Mouse (Mus musculus) forebrain, embryonic 13.5 days (tissue): ENCODE data around the gene Mapkapk2. TPM values are rescaled to one million over a fixed set of nuclear protein-coding genes. Genes with fewer than 3 reads are reported as not detected.
A peak's percentile ranks its signal among the peaks of the same experiment; 100 is the strongest.

ENCODE experiments used
- ATAC-seq: fragments of 200-750 bp; cut with Nextera tagmentation; 2 replicates; pipeline ENCODE4 v1.8.0; 2017
- H3K27ac ChIP-seq: fragments of 300-500 bp; sonication (generic); 2 replicates; pipeline ENCODE4 v1.5.1; 2015; ENCODE audit warnings: inconsistent platforms, mild to moderate bottlenecking, moderate library complexity
- H3K27me3 ChIP-seq: fragments of 300-500 bp; sonication (generic); 2 replicates; pipeline ENCODE4 v1.6.1; 2015; ENCODE audit warnings: mild to moderate bottlenecking, inconsistent platforms
- H3K36me3 ChIP-seq: fragments of 300-500 bp; sonication (generic); 2 replicates; pipeline ENCODE4 v1.6.1; 2015; ENCODE audit warnings: mild to moderate bottlenecking, inconsistent platforms; ENCODE audit not compliant: poor library complexity, severe bottlenecking
- H3K4me1 ChIP-seq: fragments of 300-500 bp; sonication (generic); 2 replicates; pipeline ENCODE4 v1.6.1; 2015; ENCODE audit warnings: inconsistent platforms
- H3K4me2 ChIP-seq: fragments of 300-500 bp; sonication (generic); 2 replicates; pipeline ENCODE4 v1.6.1; 2015; ENCODE audit warnings: inconsistent platforms, mild to moderate bottlenecking, moderate library complexity
- H3K4me3 ChIP-seq: fragments of 300-500 bp; sonication (generic); 2 replicates; pipeline ENCODE4 v1.5.1; 2015; ENCODE audit warnings: mild to moderate bottlenecking, inconsistent platforms
- H3K9ac ChIP-seq: fragments of 300-500 bp; sonication (generic); 2 replicates; pipeline ENCODE4 v1.6.1; 2015; ENCODE audit warnings: mild to moderate bottlenecking, inconsistent platforms
- H3K9me3 ChIP-seq: fragments of 300-500 bp; sonication (generic); replicated peaks from 2 replicates; pipeline ENCODE4 v1.6.1; 2016; ENCODE audit warnings: inconsistent platforms
- WGBS: fragments of 180-500 bp; shearing (Covaris S2); methylation state at CpG from one replicate; pipeline ENCODE4 v1.1.7; 2015; 5-methylcytosine and 5-hydroxymethylcytosine counted together
- polyA plus RNA-seq: library from polyadenylated mRNA; unstranded; fragments of >200 nt; fragmentation: Nextera tagmentation; extraction: Ambion mirVana; gene quantifications from 2 replicates; pipeline ENCODE4 v1.2.1, GENCODE M21; 2015

Gene Mapkapk2
- polyA plus RNA-seq, 1 experiment from 2014 or later: 28.4 TPM

DNA sequence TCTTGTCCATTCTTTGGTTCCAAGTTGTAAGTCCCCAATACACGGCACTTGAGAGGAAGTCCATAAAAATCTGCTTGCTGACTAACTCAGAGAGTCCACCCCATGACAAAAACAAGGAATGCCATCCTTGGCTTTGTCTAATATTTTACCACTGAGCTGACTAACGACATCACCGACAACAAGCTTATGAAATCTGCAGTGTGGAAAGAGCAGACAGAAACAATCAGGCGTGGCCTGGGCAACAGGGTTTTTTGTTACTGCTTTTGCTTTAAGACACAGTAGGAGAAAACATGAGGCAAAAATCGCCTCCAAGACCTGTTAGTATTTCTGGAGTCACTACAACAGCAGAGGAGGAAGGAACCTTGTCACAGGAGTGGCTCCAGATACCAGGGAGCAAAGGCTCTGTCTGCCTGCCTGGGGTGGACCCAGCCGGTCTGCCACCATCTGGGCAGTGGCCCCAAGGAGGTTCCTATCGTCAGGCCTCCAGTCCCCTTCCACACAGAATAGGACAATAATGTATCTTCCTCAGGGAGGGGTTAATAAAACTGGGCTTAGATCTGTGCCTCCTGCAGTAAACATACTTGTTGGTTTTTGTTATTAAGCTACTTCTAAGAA, 25.1 kb downstream of the Mapkapk2 start:
- Histone ChIP-seq H3K4me1 (peaks cover 43% of the 10 kb centered on the region), H3K27ac (no peak overlapping the region), H3K4me3 (no peak overlapping the region), H3K9ac (no peak overlapping the region), H3K4me2 (no peak overlapping the region), H3K36me3 (no peaks in the 10 kb centered on the region), H3K9me3 (no peaks in the 10 kb centered on the region), H3K27me3 (no peaks in the 10 kb centered on the region)
- WGBS: 86% methylated on average over 7 of the region's 7 CpGs
- no peak for ATAC-seq

DNA sequence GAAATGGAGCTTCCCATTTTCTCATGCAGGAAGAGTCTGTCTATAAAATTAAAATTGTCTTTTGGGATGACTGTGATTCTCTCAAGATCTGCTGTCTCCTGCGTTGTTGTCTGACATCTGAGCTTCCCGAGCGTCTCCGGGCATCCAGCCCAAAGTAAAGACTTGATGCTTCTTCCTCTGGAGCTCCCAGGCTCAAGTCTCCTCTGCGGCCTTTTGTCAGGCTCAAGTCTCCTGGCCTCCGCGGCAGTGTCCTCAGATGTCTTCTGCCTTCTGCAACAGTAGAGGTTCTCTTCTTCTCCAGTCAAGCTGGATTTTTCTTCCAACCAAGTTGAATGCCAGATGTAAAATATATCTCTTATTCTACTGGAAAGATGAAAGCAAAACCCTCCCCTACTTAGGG, 28.6 kb downstream of the Mapkapk2 start:
- Histone ChIP-seq H3K27ac (no peak overlapping the region), H3K27me3 (no peaks in the 10 kb centered on the region), H3K9ac (no peak overlapping the region), H3K9me3 (no peaks in the 10 kb centered on the region), H3K4me1 (peaks cover 19% of the 10 kb centered on the region), H3K4me3 (no peak overlapping the region), H3K36me3 (no peaks in the 10 kb centered on the region), H3K4me2 (no peak overlapping the region)
- ATAC-seq: no peak
- WGBS: 91% methylated on average over 7 of the region's 7 CpGs

DNA sequence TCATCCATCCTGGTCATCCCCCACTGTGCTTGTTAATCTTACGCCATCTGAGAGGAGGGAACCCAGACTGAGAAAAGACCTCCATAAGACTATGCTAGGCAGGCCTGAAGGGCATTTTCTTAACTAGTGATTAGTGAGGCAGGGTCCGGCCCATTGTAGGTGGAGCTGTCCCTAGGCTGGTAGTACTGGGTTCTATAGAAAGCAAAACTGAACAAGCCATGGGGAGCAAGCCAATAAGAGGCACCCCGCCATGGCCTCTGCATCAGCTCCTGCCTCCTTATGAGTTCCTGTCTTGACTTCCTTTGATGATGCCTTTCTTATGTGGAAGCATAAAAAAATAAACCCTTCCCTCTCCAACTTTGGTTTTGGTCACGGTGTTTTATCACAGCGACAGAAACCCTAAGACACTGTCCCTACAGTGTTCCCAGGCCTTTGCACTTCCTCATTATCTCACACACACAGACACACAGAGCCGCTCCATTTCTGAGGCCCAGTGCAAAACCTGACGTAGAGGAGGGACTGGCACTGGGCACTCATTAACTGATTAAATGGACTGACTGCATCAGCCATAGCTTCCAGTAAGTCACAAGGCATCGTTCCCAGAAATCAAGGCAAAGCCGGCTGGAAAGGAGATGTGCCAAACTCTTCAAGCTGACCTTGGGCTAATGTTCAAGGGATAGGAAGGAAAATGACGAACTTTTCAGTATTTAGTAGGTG, 29.5 kb downstream of the Mapkapk2 start:
- no peak for ATAC-seq
- H3K9me3 ChIP-seq: no peaks in the 10 kb centered on the region
- WGBS: 90% methylated on average over 10 of the region's 10 CpGs

DNA sequence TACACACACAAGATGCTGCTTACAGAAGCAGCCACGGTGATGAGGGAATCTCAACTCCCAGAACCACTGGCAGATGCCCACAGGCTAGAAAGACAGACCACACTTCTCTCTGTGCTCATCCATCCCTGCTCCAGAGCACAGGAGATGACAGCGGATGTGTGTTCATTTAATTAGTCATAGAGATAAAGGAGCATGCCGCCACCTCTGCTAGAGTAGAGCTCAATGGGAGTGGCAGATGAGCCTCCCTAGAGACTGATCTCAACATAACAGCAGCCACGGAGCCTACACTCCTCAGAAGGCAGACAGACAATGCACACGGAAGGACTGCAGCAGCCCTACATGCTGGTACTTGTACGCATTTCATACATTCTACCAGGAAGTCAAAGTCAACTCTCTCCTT, 33.4 kb downstream of the Mapkapk2 start:
- no peaks in the 10 kb centered on the region for H3K9me3 ChIP-seq
- H3K4me3 ChIP-seq: no peak overlapping the region
- H3K27me3 ChIP-seq: no peaks in the 10 kb centered on the region
- no peaks in the 10 kb centered on the region for H3K36me3 ChIP-seq
- H3K27ac ChIP-seq: peak overlapping the region; percentile 52; the same call in 1 of the 2 replicates
- no peak for ATAC-seq
- H3K9ac ChIP-seq: no peak overlapping the region
- whole genome bisulfite sequencing: 67% methylated on average over 6 of the region's 6 CpGs
- H3K4me2 ChIP-seq: no peak overlapping the region
- peaks cover 53% of the 10 kb centered on the region for H3K4me1 ChIP-seq

More for the DNA sequence above, 29.5 kb downstream of the Mapkapk2 start:
- Histone ChIP-seq H3K9ac (no peak overlapping the region), H3K4me3 (no peak overlapping the region), H3K27me3 (no peaks in the 10 kb centered on the region), H3K36me3 (no peaks in the 10 kb centered on the region), H3K27ac (no peak overlapping the region), H3K4me1 (peaks cover 18% of the 10 kb centered on the region), H3K4me2 (no peak overlapping the region)

DNA sequence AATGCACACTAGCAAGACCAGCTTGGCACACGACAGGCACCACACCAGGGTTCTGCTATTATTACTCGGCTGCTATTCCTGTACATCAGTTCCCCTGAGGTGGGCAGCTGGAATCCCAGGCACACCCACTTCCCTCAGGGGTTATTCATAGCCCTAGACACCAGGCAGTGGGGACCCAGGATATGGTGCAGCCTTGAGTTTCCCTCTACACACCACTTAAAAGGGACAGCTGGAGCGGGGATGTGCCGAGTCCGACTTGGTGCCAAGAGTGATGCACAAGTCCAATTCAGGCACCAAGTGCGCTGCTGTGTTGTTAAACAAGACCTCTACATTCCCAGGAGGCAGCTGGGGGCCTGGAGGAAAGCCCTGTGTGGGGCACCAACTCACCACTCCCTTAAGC, 34.8 kb downstream of the Mapkapk2 start:
- H3K27ac ChIP-seq: no peak overlapping the region; the same call in 1 of the 2 replicates

DNA sequence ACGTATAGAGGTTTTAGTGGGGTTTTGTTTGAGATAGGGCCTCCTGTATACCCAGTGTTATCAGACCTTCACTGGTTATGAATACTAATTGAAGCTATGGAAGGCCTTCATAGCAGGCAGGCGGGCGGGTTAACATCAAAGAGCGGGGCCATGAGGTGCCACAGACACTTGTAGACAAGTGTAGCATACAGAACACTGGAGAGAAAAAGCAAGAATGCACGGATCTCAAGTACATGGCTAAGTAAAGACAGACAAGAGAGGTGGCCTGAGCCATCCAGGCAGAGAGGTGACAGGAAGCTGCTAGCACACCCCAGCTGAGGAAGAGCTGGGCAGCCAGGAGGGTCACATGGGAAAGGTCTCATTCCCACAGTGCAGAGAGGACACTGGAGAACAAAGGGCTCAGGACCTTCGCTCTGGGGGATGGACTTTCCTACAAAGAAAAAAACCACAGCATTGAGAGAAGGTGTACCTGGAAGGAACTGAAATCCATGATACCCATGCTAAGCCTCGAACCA, 35.8 kb downstream of the Mapkapk2 start:
- ATAC-seq: no peak
- no peak overlapping the region for H3K9ac ChIP-seq
- H3K27ac ChIP-seq: no peak overlapping the region; the same call in 1 of the 2 replicates
- H3K27me3 ChIP-seq: no peaks in the 10 kb centered on the region
- no peaks in the 10 kb centered on the region for H3K9me3 ChIP-seq
- no peak overlapping the region for H3K4me2 ChIP-seq
- H3K4me1 ChIP-seq: peaks cover 64% of the 10 kb centered on the region
- H3K4me3 ChIP-seq: no peak overlapping the region
- 74% methylated on average over 7 of the region's 7 CpGs for WGBS
- peaks cover 14% of the 10 kb centered on the region for H3K36me3 ChIP-seq

More for the DNA sequence above, 34.8 kb downstream of the Mapkapk2 start:
- Histone ChIP-seq H3K36me3 (peaks cover 4% of the 10 kb centered on the region), H3K9ac (no peak overlapping the region), H3K4me3 (no peak overlapping the region), H3K27me3 (no peaks in the 10 kb centered on the region), H3K4me2 (no peak overlapping the region), H3K4me1 (peaks cover 64% of the 10 kb centered on the region), H3K9me3 (no peaks in the 10 kb centered on the region)
- ATAC-seq: peak; percentile 34; the same call in 1 of the 2 replicates
- 70% methylated on average over 6 of the region's 6 CpGs for WGBS

DNA sequence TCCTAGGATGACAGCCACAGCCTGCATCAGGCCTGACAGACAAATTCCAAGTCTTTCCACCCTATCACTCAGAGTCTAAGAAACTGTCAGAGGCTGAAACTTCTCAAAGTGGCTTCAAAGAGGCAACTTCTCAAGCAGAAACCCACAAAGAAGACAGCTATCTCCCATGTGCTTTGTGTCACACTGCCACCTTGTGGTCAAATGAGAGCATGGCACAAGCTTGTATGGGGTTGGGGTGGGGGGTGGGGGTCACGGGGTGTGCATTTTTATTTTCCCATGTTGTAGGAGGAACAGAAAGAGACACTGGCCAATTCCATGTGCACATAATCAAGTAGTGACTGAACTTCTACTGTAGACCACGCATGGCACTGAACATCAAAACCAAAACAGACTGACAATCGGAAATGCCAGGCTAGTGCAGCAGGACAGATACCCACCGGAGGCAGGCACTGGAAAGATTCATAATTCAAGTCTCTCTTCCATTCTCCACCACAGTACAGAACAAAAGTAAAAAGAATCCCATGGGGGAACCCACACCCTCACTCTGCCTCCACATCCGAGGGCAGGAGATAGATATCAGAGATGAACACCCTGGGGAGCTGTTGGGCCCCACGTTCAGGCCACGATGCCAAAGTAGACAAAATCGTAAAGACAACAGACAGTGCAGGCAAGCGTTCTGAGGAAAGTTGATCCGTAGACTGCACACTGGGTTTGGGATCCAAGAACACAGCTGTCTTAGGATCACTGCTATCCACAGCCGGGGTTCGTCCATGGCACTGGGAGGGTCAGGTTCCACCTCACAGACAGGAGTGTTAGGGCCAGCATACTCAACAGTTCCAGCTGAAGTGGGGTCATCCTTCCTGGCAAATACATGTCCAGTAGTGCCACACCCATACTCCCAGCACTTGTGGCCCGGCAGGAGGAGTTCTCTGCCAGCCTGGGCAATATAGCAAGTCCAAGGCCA, 37.1 kb downstream of the Mapkapk2 start:
- ATAC-seq: peak; percentile 24; the same call in 1 of the 2 replicates
- no peak overlapping the region for H3K9ac ChIP-seq

DNA sequence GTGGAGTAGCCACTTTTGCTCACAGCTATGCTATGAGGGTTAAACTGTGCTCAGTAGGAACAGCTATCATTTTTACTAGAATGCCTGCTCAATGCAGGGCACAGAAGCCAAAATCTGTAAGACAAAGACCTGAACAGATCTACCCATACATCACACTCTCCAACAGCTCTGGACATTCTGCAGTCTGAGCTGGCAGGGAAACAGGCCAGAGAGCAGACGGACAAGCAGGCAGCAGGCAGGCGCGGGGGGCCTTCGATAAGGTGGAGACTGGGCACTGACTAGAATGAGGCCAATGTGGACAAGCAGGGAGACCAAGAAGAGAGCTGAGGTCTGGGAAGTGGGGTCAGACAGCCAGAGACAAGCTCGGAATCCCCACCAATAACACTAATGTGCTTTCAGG, 37.8 kb downstream of the Mapkapk2 start:
- 89% methylated on average over 5 of the region's 5 CpGs for WGBS
- no peak overlapping the region for H3K4me3 ChIP-seq
- peaks cover 64% of the 10 kb centered on the region for H3K4me1 ChIP-seq
- peaks cover 34% of the 10 kb centered on the region for H3K36me3 ChIP-seq
- no peak overlapping the region for H3K4me2 ChIP-seq
- ATAC-seq: peak; percentile 2; the same call in 1 of the 2 replicates
- no peaks in the 10 kb centered on the region for H3K9me3 ChIP-seq
- 0 out of 2 replicates have a peak overlapping the region, but pooled peaks have one; percentile 27 for H3K9ac ChIP-seq
- no peak overlapping the region for H3K27ac ChIP-seq
- H3K27me3 ChIP-seq: no peaks in the 10 kb centered on the region

More for the DNA sequence above, 37.1 kb downstream of the Mapkapk2 start:
- 75% methylated on average over 13 of the region's 13 CpGs for WGBS
- no peak overlapping the region; the same call in 1 of the 2 replicates for H3K27ac ChIP-seq
- no peak overlapping the region for H3K4me2 ChIP-seq
- peaks cover 26% of the 10 kb centered on the region for H3K36me3 ChIP-seq
- H3K9me3 ChIP-seq: no peaks in the 10 kb centered on the region
- no peaks in the 10 kb centered on the region for H3K27me3 ChIP-seq
- H3K4me1 ChIP-seq: peaks cover 64% of the 10 kb centered on the region
- no peak overlapping the region for H3K4me3 ChIP-seq

DNA sequence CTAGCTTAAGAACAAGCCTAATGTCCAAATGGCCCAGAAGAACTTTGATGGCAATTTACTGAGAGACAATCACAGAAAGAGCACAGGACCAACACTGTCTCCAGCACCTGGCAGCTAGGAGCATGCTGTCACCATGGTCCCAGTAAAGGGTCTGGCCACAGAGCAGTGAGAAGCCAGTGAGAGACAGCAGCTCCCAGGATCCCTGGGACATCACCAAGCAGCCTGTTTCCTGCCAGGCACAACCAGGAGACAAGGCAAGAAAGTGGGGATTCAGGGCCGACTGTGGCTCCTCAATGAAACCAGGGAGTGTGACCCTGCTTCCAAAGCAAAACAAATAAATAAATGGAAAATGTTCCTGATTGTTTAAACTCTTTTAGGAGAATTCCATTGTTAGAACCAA, 38.2 kb downstream of the Mapkapk2 start:
- Histone ChIP-seq H3K4me3 (no peak overlapping the region), H3K36me3 (peaks cover 38% of the 10 kb centered on the region), H3K4me1 (peaks cover 60% of the 10 kb centered on the region), H3K9ac (0 out of 2 replicates have a peak overlapping the region, but pooled peaks have one; percentile 30), H3K27ac (0 out of 2 replicates have a peak overlapping the region, but pooled peaks have one; percentile 0), H3K27me3 (no peaks in the 10 kb centered on the region), H3K4me2 (no peak overlapping the region), H3K9me3 (no peaks in the 10 kb centered on the region)
- no peak for ATAC-seq
- 79% methylated on average over 1 of the region's 1 CpGs for WGBS

DNA sequence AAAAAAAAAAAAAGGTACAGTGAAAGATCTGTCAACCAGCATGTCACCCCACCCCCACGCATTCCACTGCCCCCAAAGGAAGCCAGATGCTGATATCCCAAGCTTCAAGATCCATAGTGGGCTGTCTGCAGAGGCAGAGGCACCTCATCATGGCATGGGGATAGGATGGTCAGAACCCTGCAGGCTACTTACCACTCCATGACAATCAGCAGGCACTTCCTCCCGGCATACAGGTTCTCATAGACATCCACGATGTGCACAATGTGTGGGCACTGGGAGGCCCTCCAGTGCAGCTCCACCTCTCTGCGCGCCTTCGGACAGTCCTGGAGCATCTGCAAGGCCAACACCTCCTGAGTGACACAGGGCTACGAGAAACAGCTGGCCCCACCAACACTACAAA, 39.2 kb downstream of the Mapkapk2 start:
- H3K9ac ChIP-seq: 0 out of 2 replicates have a peak overlapping the region, but pooled peaks have one; percentile 8
- no peak overlapping the region for H3K4me2 ChIP-seq
- WGBS: 86% methylated on average over 7 of the region's 7 CpGs
- no peak overlapping the region for H3K4me3 ChIP-seq
- H3K4me1 ChIP-seq: peaks cover 56% of the 10 kb centered on the region
- H3K27ac ChIP-seq: no peak overlapping the region
- peaks cover 46% of the 10 kb centered on the region for H3K36me3 ChIP-seq
- H3K27me3 ChIP-seq: no peaks in the 10 kb centered on the region
- H3K9me3 ChIP-seq: no peaks in the 10 kb centered on the region
- ATAC-seq: no peak

DNA sequence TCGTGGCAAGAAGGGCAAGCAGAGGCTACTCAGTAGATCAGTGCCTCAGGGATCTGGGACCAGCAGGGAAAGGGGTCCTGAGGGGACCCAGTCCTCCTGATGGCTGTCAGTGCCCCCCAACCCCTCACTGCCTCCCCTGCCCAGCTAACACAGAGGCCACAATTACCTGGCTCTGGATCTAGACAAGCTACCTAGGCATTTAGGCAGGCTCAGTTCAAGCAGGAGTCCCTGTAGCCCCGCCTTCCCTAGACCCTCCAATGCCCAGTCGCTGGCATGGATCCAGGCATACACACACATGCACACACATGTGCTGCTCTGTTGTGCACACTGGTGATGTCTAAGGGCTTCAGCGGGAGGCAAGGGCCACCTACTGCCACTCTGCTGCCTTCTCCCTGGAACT, 43.4 kb downstream of the Mapkapk2 start:
- no peak overlapping the region for H3K9ac ChIP-seq

More for the DNA sequence above, 43.4 kb downstream of the Mapkapk2 start:
- no peak for ATAC-seq
- Histone ChIP-seq H3K4me2 (no peak overlapping the region), H3K27ac (0 out of 2 replicates have a peak overlapping the region, but pooled peaks have one; percentile 6), H3K4me1 (peaks cover 34% of the 10 kb centered on the region), H3K36me3 (peaks cover 58% of the 10 kb centered on the region), H3K4me3 (no peak overlapping the region), H3K9me3 (no peaks in the 10 kb centered on the region), H3K27me3 (no peaks in the 10 kb centered on the region)
- WGBS: 88% methylated on average over 4 of the region's 4 CpGs
